Comparison of ENCODE assay signal across 9 mouse cellular contexts in genomic region chr8:111144901-111145459, GRCm38 (mm10). TPM values are rescaled to one million over a fixed set of nuclear protein-coding genes. Genes with fewer than 3 reads are reported as not detected.
A peak's percentile ranks its signal among the peaks of the same experiment; 100 is the strongest.
DNase-seq lines count a peak whose midpoint lies in the region; ATAC-seq and TF ChIP-seq lines count a peak whose summit lies in the region.
"Not testable (repeated sequence)": the region's sequence is repeated elsewhere in the genome, so short reads cannot be mapped to it uniquely, and the experiment has no call there.
"Had no signal": no experiment of that assay in that cellular context is flagged by ENCODE, and none has a peak within 500 bp of the region (broad histone marks: within the 10 kb centered on the region; RNA-seq: fewer than 3 reads in every experiment).

No protein-coding gene starts in this region.

- peak overlapping the region; percentile 4 for H3ac ChIP-seq in myocyte (ENCODE audit: control insufficient read depth, insufficient read length)

- not testable (repeated sequence) for H3K9me3 ChIP-seq in heart, postnatal 0 days (replicated peaks; ENCODE audit: control insufficient read depth, low read length); liver, postnatal 0 days (ENCODE audit: low read length); stomach, embryonic 16.5 days (replicated peaks; ENCODE audit: control insufficient read depth, low read length)

- H3K36me3 ChIP-seq in heart, postnatal 0 days (replicated peaks; ENCODE audit: control insufficient read depth, insufficient read depth, low read length); liver, postnatal 0 days (replicated peaks; ENCODE audit: insufficient read depth, low read length); myocyte (ENCODE audit: control insufficient read depth, insufficient read depth); stomach, embryonic 16.5 days (ENCODE audit: control insufficient read depth, insufficient read depth, low read length): not testable (repeated sequence)

- H3K79me2 ChIP-seq in myocyte (ENCODE audit: control insufficient read depth, insufficient read depth) = not testable (repeated sequence)

- peak; percentile 64 for DNase-seq in A20 (ENCODE audit: low read depth, low spot score)
- peak; percentile 33 to 41 for DNase-seq in adrenal gland, postnatal 36 days
- DNase-seq in heart, postnatal 0 days (ENCODE audit: low spot score) = not testable (repeated sequence)
- DNase-seq in kidney, postnatal 10 days = peak; percentile 33
- DNase-seq in liver, postnatal 0 days = peak; percentile 49

- not testable (repeated sequence) for TF ChIP-seq CTCF in embryonic fibroblast, embryonic 13.5 days (IDR thresholded peaks at IDR 0.05; ENCODE audit: borderline replicate concordance, insufficient read depth, low read length); heart, postnatal 0 days (IDR thresholded peaks at IDR 0.05; ENCODE audit: low read depth); liver, postnatal 0 days (IDR thresholded peaks at IDR 0.05; ENCODE audit: low read depth)

- not testable (repeated sequence) for H3K27me3 ChIP-seq in heart, postnatal 0 days (ENCODE audit: control insufficient read depth, insufficient read depth, low read length); liver, postnatal 0 days (ENCODE audit: insufficient read depth, low read length); myocyte (ENCODE audit: control insufficient read depth, insufficient read depth, insufficient read length); stomach, embryonic 16.5 days (ENCODE audit: control insufficient read depth, insufficient read depth, low read length)

- peak; percentile 52 for ATAC-seq in heart, postnatal 0 days (ENCODE audit: insufficient read depth, low read depth)
- ATAC-seq in liver, postnatal 0 days = peak; percentile 75
- ATAC-seq in stomach, embryonic 16.5 days (ENCODE audit: insufficient read depth, low FRiP score) = not testable (repeated sequence)

- H3K27ac ChIP-seq in embryonic fibroblast, embryonic 13.5 days (ENCODE audit: insufficient read depth, low read length); stomach, embryonic 16.5 days (ENCODE audit: low read length): not testable (repeated sequence)
- peak overlapping the region; percentile 68 for H3K27ac ChIP-seq in heart, postnatal 0 days (ENCODE audit: low read depth)
- peak overlapping the region; percentile 64; the same call in 1 of the 2 replicates for H3K27ac ChIP-seq in liver, postnatal 0 days (ENCODE audit: low read depth)

- WGBS in heart, postnatal 0 days = under 1% methylated on average over 49 of the region's 63 CpGs
- 0% methylated on average over 48 of the region's 63 CpGs for WGBS in liver, postnatal 0 days (ENCODE audit: insufficient replicate concordance)
- 0% methylated on average over 49 of the region's 63 CpGs for WGBS in stomach, embryonic 16.5 days

- peak overlapping the region; percentile 49 for H3K4me3 ChIP-seq in embryonic fibroblast, embryonic 13.5 days (ENCODE audit: insufficient read depth, low read length)
- peak overlapping the region; percentile 67 for H3K4me3 ChIP-seq in heart, postnatal 0 days (ENCODE audit: low read depth, low read length)
- peak overlapping the region; percentile 70 for H3K4me3 ChIP-seq in liver, postnatal 0 days (ENCODE audit: low read depth, low read length)
- peak overlapping the region; percentile 26 for H3K4me3 ChIP-seq in myocyte
- H3K4me3 ChIP-seq in stomach, embryonic 16.5 days (replicated peaks; ENCODE audit: low read length) = peak overlapping the region; percentile 72

- H3K4me2 ChIP-seq in heart, postnatal 0 days (ENCODE audit: low read depth, low read length) = peak overlapping the region; percentile 84
- H3K4me2 ChIP-seq in liver, postnatal 0 days (ENCODE audit: low read depth, low read length) = peak overlapping the region; percentile 95
- H3K4me2 ChIP-seq in myocyte (ENCODE audit: low read depth) = peak overlapping the region; percentile 79
- H3K4me2 ChIP-seq in stomach, embryonic 16.5 days (ENCODE audit: low read depth, low read length) = peak overlapping the region; percentile 79

- H3K4me1 ChIP-seq in embryonic fibroblast, embryonic 13.5 days (ENCODE audit: control insufficient read depth, insufficient read depth, low read length); heart, postnatal 0 days (ENCODE audit: control insufficient read depth, insufficient read depth); stomach, embryonic 16.5 days (ENCODE audit: control insufficient read depth, insufficient read depth, low read length): not testable (repeated sequence)
- peaks cover 17% of the 10 kb centered on the region for H3K4me1 ChIP-seq in liver, postnatal 0 days (ENCODE audit: insufficient read depth)

- not testable (repeated sequence) for TF ChIP-seq EP300 in heart, postnatal 0 days (IDR thresholded peaks at IDR 0.05; ENCODE audit: low read depth); liver, postnatal 0 days (IDR thresholded peaks at IDR 0.05; ENCODE audit: low read depth)

- not testable (repeated sequence) for TF ChIP-seq POLR2A in embryonic fibroblast, embryonic 13.5 days (IDR thresholded peaks at IDR 0.05; ENCODE audit: low read depth, low read length); myocyte (IDR thresholded peaks at IDR 0.05; ENCODE audit: insufficient read length, low read depth)

- peak overlapping the region; percentile 80 for H3K9ac ChIP-seq in heart, postnatal 0 days (replicated peaks; ENCODE audit: low read depth, low read length)
- H3K9ac ChIP-seq in liver, postnatal 0 days (replicated peaks) = peak overlapping the region; percentile 76
- H3K9ac ChIP-seq in stomach, embryonic 16.5 days (ENCODE audit: low read length) = peak overlapping the region; percentile 76

RNA-seq across cellular contexts. Expression of gene Pdpr, which starts 50.5 kb away (rescaled TPM):
- total RNA-seq in adrenal gland, postnatal 36 days (2021) = 10 to 100 TPM; 38.3 to 44.7 TPM
- 15.1 and 18.5 TPM in 2 replicates for polyA plus RNA-seq in embryonic fibroblast, embryonic 13.5 days (2011; ENCODE audit: insufficient read length, low read depth, missing spikeins)
- 67.8 and 87.4 TPM in 2 replicates for total RNA-seq in heart, postnatal 0 days (2014; rRNA removed; ENCODE audit: low replicate concordance)
- 14.9 and 17.9 TPM in 2 replicates for polyA plus RNA-seq in heart, postnatal 0 days (2015; fragmentation: Nextera tagmentation; extraction: Ambion mirVana)
- polyA plus RNA-seq in liver, postnatal 0 days (2015; fragmentation: Nextera tagmentation; extraction: Ambion mirVana) = 2.0 and 3.3 TPM in 2 replicates
- polyA plus RNA-seq in myocyte (2012; fragmentation: generic; extraction: Trizol) = 8.6 TPM
- 9.7 and 10.8 TPM in 2 replicates for polyA plus RNA-seq in stomach, embryonic 16.5 days (2015; fragmentation: Nextera tagmentation; extraction: Ambion mirVana)

RNA-seq across cellular contexts. Expression of gene Clec18a, which starts 52.8 kb away (rescaled TPM):
- not detected for total RNA-seq in adrenal gland, postnatal 36 days (2021)
- not detected in 2 replicates for polyA plus RNA-seq in embryonic fibroblast, embryonic 13.5 days (2011; ENCODE audit: insufficient read length, low read depth, missing spikeins)
- not detected in 2 replicates for total RNA-seq in heart, postnatal 0 days (2014; rRNA removed; ENCODE audit: low replicate concordance)
- polyA plus RNA-seq in heart, postnatal 0 days (2015; fragmentation: Nextera tagmentation; extraction: Ambion mirVana) = 0.05 and 0.10 TPM in 2 replicates
- polyA plus RNA-seq in liver, postnatal 0 days (2015; fragmentation: Nextera tagmentation; extraction: Ambion mirVana) = not detected in 2 replicates
- polyA plus RNA-seq in myocyte (2012; fragmentation: generic; extraction: Trizol) = 1.2 TPM
- not detected in 2 replicates for polyA plus RNA-seq in stomach, embryonic 16.5 days (2015; fragmentation: Nextera tagmentation; extraction: Ambion mirVana)
- total RNA-seq: hematopoietic stem cell, adult 5-6 weeks had no signal
